Mouse (Mus musculus) stomach, embryonic 14.5 days (tissue): Measurements from ENCODE around the gene Cul9. TPM values are rescaled to one million over a fixed set of nuclear protein-coding genes. Genes with fewer than 3 reads are reported as not detected.

Experiments used
- microRNA-seq: library from miRNA; unstranded; fragments of <30 nt; microRNA quantifications from one replicate; pipeline ENCODE4, GENCODE M21; 2016
- polyA plus RNA-seq: library from polyadenylated mRNA; unstranded; fragments of >200 nt; fragmentation: Nextera tagmentation; extraction: Ambion mirVana; gene quantifications from 2 replicates; pipeline ENCODE4 v1.2.1, GENCODE M21; 2014

Cul9 gene
- polyA plus RNA-seq, 1 experiment from 2014 or later: 5.6 TPM

Small RNA genes within 50 kb of the gene (microRNA-seq; reads per million reads assigned to microRNA genes)
- gene Mir6976: 1.0 reads per million

Other genes starting within 250 kb of the Cul9 start
- gene Dlk2, start 249.0 kb downstream of the Cul9 start, polyA plus RNA-seq: 2.8 and 3.9 TPM in 2 replicates
- 4.6 and 4.9 TPM in 2 replicates for gene Abcc10, start 218.0 kb downstream of the Cul9 start, polyA plus RNA-seq
- 12.7 and 16.5 TPM in 2 replicates for gene Zfp318, start 162.7 kb downstream of the Cul9 start, polyA plus RNA-seq
- gene Crip3, start 117.5 kb downstream of the Cul9 start, polyA plus RNA-seq: 1.3 and 1.7 TPM in 2 replicates
- not detected in 2 replicates for gene Slc22a7, start 107.9 kb downstream of the Cul9 start, polyA plus RNA-seq
- gene Ttbk1, start 58.7 kb downstream of the Cul9 start, polyA plus RNA-seq: 0.25 and 0.27 TPM in 2 replicates
- gene Dnph1, start 49.7 kb downstream of the Cul9 start, polyA plus RNA-seq: 56.3 and 65.5 TPM in 2 replicates
- 12.2 and 15.7 TPM in 2 replicates for gene Srf, start 9.8 kb upstream of the Cul9 start, polyA plus RNA-seq
- gene Ptk7, start 83.1 kb upstream of the Cul9 start, polyA plus RNA-seq: 37.6 and 45.2 TPM in 2 replicates
- gene Klc4, start 99.6 kb upstream of the Cul9 start, polyA plus RNA-seq: 31.0 and 32.3 TPM in 2 replicates
- gene Mrpl2, start 99.8 kb upstream of the Cul9 start, polyA plus RNA-seq: 99.2 and 104 TPM in 2 replicates
- 45.9 and 47.2 TPM in 2 replicates for gene Cul7, start 103.9 kb upstream of the Cul9 start, polyA plus RNA-seq
- gene Rrp36, start 128.0 kb upstream of the Cul9 start, polyA plus RNA-seq: 52.3 and 53.5 TPM in 2 replicates
- 152 and 162 TPM in 2 replicates for gene Mea1, start 132.4 kb upstream of the Cul9 start, polyA plus RNA-seq
- gene Klhdc3, start 134.5 kb upstream of the Cul9 start, polyA plus RNA-seq: 101 and 105 TPM in 2 replicates
- gene Ppp2r5d, start 158.7 kb upstream of the Cul9 start, polyA plus RNA-seq: 77.5 and 82.8 TPM in 2 replicates
- 18.6 and 18.8 TPM in 2 replicates for gene Pex6, start 165.1 kb upstream of the Cul9 start, polyA plus RNA-seq
- 0.33 and 0.67 TPM in 2 replicates for gene Gnmt, start 182.8 kb upstream of the Cul9 start, polyA plus RNA-seq
- gene Cnpy3, start 205.8 kb upstream of the Cul9 start, polyA plus RNA-seq: 68.3 and 68.4 TPM in 2 replicates
- gene Ptcra, start 217.3 kb upstream of the Cul9 start, polyA plus RNA-seq: 0.59 and 0.77 TPM in 2 replicates
- 79.1 and 84.9 TPM in 2 replicates for gene 2310039H08Rik, start 226.2 kb upstream of the Cul9 start, polyA plus RNA-seq
- gene Rpl7l1, start 236.3 kb upstream of the Cul9 start, polyA plus RNA-seq: 139 and 149 TPM in 2 replicates